Mouse (Mus musculus) thymus, postnatal 14 days (tissue): ENCODE results near the gene Hspa1a.
A peak's percentile ranks its signal among the peaks of the same experiment; 100 is the strongest.
"Not testable (repeated sequence)": the region's sequence is repeated elsewhere in the genome, so short reads cannot be mapped to it uniquely, and the experiment has no call there.

Experiments
- DNase-seq: peaks from one replicate; pipeline ENCODE4 v3.0.0; 2021

The Hspa1a gene

DNA sequence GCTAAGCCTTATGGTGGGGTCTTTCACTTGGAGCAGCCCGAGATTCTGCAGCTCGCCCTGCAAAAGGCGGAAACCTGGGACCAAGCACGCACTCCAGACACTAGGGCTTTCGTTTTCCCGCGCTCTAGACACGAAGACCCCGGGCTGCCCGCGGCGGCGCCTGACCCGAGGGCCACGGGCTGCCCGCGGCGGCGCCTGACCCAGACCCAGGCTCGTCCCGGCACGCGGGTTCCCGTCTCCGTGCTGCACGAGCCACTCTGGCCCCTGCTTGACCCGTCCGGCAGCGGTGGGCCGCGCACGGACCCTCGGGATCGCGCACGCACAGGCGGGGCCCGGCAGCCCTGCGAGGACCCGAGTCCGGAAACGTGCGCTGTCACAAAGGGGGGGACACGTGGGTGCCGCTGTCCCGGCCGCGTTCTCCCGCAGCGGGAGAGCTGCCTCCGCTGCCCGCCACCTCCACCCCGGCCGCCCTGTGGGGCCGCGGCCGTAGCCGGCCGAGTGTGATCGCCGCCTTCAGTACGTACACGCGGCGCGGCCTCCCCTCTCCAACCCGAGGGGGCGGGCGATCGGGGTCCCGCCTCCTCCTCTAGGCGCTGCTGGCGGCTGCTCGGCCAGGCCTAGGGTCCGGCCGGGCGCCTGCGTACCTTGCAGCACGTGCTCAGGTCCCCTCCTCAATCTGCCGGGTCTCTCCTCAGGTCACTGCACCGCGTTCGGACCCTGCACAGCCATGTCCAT lies 28.9 kb upstream of the Hspa1a start, which contains the start of gene Vars:
Vars (plus strand) TSS at position 271 of the 735 bp plus-strand sequence.
- peak; percentile 82 for DNase-seq

DNA sequence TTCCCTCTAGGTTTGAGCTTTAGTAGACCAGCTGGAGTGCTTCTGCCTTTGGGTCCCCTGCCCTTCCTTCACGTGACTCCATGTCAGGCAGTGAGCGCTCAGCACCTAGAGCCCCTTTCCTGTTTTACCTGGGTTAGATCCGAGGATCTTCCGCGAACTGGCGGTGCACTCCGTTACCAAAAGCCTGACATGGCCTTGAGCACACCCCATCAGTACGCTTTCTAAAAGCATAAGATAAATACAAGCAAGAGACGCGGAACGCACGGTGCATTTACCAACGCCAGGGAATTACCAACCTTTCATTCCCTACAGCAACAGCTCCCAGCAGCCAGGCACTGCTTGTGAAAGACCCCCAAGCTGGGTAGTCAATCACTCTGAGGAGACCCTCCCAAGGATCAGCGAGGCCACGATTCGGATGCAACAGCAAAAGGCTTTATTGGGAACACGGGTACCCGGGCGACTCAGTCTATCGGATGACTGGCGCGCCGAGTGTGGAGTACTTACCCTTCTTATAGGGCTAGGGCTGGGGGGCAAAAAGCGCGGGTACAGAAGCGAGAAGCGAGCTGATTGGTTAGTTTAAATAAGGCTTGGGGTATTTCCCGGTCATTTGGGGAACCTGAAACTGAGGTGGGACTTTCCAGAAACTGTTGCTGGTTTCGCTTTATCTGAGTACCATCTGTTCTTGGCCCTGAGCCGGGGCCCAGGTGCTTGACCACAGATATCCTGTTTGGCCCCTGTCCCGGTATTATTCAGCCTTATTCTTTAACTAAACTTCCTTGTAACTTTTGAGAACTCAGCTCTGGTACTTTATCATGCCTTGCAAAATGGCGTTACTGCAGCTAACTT lies 28.1 kb upstream of the Hspa1a start:
- DNase-seq, result peak; percentile 49

DNA sequence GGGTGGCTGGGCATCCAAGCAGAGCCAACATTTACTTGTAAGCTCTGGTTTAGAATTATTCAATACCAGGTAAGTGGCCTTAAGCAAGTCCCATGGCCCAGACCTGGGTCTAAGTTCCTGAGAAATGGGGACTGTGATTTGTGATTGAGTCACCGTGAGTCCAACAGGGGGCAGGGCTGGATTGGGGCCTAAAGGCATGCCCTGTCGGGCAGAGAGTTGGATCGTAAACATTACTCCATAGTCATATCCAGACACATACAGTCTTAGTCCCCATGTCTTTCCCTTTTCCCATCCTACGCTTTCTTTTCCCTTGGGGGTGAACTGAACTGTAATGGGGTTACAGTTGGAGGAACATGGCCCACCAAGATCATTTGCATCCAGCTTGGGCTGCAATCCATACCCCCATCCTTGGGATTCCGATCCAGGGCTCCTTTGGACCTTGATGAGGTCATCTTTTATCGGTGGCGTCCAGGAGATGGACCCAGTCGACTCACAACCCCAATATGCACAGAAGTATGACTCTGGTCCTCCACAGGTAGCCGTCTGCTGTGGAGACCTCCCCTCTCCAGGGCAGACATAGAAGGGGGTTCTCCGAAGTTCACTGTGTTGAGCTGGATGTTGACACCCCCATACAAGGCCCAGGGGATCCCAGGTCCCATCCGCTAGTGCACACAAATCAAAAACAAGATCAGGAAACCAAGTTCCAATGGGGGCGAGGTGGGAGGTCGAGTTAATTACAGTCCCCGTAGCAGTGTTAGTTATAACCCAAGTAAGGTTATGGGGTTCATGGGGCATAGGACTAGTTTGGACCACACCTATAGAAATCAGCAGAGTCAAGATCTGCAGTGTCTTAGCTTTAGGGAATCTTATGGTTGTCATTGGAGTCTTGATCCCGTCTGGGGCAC lies 26.8 kb upstream of the Hspa1a start:
- no peak for DNase-seq

DNA sequence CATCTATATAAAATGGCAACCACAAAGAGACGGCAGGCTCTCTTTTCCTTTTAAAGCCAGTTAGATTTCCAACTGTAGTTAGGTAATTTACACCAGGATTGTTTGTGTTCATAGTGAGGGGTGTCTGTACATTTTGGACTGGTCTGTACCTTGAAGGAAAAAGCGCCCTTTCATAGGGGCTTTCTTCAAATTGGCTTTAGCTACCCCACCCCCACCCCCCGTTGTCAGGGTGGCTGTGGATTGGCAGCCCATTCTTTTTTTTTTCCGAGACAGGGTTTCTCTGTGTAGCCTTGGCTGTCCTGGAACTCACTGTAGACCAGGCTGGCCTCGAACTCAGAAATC lies 25.2 kb upstream of the Hspa1a start:
- DNase-seq, result no peak

DNA sequence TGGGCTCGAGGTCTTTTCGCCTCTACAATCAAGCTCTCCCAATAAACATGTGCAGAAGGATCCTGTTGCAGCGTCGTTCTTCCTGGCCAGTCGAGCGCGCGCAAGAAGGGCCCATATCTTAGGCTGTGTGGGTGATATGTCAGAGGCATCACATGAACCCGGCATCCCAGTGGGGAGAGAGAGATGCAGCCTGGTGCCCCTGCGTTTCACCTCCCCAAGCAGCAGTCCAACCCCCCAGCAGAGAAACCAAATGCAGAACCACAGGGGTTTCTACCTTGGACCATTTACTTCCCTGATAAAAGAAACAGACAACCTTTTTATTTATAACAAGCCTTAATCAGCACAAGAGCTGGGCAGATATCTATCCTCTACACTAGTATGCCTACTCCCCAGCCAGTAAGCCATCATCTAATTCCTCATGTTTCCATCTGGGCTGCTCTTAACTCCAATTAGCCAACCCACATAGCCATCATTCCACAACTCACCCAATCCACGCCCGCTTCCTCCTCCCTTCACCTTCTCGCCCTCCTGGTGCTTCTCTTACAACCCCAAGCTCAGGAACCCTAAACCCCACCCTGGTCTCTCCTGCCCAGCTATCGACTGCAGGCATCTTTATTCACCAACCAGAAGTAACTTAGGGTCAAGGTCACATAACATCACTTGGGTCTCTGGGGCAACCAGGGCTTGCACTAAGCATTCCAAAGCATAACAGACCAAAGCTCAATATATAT lies 24.6 kb upstream of the Hspa1a start:
- no peak for DNase-seq

DNA sequence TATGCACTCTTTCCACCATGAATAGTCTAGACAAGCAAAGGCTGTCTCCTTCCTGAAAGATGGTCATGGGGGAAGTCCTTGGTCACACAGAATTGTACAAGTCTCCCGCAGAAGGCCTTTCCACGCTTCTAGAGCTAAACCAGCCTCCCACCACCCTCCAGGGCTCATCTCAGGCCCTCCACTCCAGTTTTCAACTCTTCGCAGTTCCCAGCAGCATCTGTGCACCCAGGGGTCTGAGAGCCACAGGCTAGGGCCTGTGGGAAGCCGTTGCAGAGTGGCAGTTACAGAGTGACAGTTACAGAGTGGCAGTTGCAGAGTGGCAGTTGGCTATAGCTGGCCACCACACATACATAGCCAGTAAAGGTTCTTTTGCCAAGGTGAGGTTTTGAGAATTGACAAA lies 24.0 kb upstream of the Hspa1a start:
- not testable (repeated sequence) for DNase-seq

DNA sequence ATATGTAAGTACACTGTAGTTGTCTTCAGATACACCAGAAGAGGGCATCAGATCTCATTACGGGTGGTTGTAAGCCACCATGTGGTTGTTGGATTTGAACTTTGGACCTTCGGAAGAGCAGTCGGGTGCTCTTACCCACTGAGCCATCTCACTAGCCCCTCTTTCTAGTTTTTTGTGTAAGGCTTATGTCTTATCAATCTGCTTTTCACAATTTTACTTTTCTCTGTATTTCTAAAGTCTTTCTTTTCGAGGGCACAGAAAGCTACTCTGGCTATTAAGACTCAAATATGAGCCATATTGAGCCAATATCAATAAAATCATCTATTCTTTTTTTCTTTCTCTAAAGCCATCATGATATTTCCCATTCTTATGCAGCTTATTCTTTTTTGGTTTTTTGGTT lies 23.2 kb upstream of the Hspa1a start:
- DNase-seq, result not testable (repeated sequence)

DNA sequence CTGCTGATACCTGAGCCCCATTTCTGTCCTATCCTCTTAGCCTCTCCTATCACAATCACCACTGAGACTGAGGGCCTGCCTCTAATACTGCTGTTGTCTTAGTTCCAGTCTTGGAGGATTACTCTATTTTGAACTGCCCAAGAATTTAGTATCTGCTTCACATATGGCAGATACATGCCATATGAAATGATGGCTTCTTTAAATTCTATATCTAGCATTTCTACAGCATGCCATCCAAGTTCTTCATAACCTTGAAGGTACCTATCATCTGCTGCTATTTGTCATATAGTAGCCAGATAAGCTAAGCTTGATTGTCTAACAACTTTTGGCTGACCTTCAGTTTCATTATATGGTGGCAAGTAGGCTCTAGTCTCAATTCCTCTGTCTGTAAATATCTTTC lies 22.8 kb upstream of the Hspa1a start:
- DNase-seq, result no peak

DNA sequence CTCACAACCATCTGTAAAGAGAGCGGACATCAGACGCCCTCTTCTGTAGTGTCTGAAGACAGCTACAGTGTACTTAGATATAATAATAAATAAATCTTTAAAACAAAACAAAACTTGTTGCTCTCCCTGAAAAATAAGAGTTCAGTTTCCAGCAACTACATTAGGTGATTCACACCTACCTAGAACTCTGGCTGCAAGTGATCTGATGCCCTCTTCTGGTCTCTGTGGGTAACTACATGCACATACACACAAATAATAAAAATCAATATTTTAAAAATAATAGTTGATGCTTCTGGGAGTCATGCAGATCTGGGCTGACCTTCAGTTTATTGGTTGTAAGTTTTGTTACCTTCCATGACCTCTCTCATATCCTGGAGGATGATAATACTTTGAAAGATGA lies 12.3 kb upstream of the Hspa1a start:
- no peak for DNase-seq

DNA sequence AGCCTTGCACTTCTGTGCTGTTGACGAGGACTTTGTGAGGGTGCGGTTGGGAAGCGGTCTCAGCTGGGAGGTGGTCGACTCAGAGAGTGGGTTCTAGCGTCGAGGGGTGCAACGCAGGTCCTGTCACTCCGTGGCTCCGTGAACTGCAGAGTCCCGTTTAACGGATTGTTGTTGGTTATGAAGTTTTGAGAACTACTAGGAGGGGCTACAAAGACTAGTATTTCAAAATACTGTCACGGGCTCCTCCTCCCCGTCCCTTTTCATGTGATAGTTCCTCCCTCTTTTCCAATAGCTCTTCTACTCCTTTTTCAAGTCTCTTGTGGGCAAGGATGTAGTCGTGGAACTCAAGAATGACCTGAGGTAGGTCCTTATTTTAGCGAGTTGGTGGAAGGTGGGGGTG lies 10.4 kb upstream of the Hspa1a start:
- no peak for DNase-seq

DNA sequence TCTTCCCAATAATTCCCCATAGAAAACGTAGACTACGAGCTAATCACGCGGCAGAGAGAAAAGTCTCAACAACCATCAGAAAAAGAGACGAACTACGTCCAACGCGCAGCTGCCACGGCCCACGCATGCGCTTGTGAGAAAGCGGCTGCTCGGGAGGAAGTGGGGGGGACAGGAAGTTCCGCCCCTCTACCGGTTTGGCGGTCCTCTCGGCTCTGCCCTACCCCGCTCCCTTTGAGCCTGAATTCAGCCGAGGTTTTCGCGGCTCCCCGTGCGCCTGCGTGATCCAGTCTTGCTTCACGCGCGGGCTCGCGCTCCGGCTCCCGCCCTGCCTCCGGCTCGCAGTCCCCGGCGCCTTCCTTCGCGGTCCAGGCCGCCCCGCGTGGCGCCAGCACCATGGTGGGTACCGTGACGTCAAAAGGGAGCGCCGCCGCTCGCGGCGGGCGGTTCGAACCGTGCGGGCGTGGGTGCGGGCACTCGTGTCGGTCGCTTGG lies 9.8 kb upstream of the Hspa1a start, which contains the start of gene Lsm2:
Lsm2 (plus strand) TSS at position 173 of the 491 bp plus-strand sequence.
- DNase-seq, result peak; percentile 93

DNA sequence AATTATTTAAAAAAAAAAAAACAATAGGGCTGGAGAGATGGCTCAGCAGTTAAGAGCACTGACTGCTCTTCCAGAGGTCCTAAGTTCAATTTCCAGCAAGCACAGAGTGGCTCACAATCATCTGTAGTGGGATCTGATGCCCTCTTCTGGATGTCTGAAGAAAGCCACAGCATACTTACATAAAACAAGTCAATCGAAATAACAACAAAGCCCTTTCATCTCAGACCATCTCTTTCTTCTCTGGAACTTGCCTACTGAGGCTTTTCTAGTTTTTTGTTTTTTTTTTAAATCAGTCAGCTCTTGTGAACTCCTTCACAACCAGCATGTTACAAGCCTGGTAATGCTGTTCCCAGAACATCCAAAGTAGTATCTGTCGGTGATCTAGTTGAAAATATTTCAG lies 8.7 kb upstream of the Hspa1a start:
- peak; percentile 54 for DNase-seq

DNA sequence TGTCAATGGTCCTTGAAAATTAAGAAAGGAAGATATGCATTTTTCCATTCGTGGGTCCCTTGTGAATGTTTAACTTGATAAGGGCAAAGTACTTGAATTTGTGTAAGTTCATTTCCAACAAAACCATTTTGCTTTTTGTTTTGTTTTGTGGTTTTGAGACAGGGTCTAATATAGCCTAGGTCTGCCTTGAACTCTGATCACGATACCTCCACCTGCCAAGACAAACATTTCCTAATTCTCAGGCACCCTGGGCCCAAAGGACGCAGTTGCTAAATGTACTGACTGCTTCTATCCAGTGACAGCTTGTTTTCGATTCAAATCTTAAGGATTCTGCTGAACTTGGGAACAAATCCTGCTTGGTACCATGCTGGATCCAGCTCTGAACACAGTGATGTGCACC lies 7.7 kb upstream of the Hspa1a start:
- DNase-seq, result no peak

DNA sequence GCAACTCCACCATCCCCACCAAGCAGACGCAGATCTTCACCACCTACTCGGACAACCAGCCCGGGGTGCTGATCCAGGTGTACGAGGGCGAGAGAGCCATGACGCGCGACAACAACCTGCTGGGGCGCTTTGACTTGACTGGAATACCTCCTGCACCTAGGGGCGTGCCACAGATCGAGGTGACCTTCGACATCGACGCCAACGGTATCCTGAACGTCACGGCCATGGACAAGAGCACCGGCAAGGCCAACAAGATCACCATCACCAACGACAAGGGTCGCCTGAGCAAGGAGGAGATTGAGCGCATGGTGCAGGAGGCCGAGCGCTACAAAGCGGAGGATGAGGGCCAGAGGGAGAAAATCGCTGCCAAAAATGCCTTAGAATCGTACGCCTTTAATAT lies 6.3 kb upstream of the Hspa1a start:
- no peak for DNase-seq

DNA sequence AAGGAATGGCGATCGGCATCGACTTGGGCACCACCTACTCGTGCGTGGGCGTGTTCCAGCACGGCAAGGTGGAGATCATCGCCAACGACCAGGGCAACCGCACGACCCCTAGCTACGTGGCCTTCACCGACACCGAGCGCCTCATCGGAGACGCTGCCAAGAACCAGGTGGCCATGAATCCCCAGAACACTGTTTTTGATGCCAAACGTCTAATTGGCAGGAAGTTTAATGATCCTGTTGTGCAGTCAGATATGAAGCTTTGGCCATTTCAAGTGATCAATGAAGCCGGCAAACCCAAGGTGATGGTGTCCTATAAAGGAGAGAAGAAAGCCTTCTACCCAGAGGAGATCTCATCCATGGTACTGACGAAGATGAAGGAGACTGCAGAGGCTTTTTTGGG lies 5.0 kb upstream of the Hspa1a start:
- DNase-seq, result no peak

DNA sequence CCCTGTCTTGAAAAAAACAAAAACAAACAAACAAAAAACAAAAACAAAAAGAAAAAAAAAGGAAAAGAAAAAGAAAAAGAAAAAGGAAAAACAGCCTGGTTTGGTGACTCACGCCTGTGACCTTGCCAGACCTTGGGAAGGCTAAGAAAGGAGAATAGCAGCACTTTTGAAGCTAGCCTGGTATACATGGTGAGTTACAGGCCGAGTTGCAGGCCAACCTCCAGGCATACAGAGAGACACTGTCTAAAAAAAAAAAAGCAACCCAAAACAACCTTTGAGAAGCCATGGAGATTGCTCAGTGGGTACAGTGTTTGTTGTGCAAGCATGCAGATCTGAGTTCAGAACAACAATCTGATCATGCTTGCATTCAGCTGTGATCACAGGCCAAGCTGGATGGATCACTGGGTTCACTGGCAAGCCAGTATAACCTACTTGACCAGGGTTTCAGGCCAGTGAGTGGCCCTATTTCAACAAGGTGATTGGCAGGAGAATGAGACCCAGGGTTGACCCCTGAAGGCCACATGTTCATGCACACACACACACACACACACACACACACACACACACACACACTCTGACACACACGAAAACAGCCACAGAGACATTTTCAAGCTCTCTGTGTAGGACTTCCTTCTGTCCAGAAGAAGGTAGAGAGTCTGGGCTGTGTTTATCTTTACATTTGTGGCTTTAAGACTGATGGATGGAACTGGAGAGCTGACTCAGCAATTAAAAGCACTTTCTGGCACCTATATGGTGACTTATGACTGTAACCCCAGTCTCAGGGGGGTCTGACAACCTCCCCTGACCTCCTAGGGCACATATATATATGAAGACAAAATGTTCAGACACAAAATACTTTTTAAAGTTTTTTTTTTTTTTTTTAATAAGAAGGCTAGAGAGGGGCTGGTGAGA lies 3.9 kb upstream of the Hspa1a start:
- DNase-seq, result no peak

DNA sequence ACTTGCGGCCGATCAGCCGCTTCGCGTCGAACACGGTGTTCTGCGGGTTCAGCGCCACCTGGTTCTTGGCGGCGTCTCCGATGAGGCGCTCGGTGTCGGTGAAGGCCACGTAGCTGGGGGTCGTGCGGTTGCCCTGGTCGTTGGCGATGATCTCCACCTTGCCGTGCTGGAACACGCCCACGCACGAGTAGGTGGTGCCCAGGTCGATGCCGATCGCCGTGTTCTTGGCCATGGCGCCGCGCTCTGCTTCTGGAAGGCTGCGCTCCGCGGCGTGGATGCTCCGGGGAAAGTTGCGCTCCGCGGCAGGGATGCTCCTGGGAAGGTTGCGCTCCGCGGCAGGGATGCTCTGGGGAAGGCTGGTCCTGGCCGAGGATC lies 275 bp downstream of the Hspa1a start:
- not testable (repeated sequence) for DNase-seq

DNA sequence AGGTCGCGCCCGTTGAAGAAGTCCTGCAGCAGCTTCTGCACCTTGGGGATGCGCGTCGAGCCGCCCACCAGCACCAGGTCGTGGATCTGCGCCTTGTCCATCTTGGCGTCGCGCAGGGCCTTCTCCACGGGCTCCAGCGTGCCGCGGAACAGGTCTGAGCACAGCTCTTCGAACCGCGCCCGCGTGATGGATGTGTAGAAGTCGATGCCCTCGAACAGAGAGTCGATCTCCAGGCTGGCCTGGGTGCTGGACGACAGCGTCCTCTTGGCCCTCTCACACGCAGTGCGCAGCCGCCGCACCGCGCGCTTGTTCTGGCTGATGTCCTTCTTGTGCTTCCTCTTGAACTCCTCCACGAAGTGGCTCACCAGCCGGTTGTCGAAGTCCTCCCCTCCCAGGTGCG lies 1.1 kb downstream of the Hspa1a start:
- DNase-seq, result not testable (repeated sequence)

DNA sequence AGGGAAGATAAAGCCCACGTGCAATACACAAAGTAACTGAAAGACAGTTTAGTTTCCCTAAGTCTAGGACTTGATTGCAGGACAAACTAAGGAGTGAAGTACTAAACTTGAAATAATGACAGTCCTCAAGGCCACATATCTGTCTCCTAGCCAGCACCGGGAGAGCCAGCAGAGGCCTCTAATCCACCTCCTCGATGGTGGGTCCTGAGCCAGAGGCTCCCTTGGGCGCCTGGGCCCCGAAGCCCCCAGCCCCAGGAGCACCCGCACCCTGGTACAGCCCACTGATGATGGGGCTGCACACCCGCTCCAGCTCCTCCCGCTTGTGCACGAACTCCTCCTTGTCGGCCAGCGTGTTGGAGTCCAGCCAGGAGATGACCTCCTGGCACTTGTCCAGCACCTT lies 2.1 kb downstream of the Hspa1a start, which contains the start of gene Gm20481:
Gm20481 (plus strand) TSS at position 91 of the 400 bp plus-strand sequence.
- DNase-seq, result not testable (repeated sequence)

DNA sequence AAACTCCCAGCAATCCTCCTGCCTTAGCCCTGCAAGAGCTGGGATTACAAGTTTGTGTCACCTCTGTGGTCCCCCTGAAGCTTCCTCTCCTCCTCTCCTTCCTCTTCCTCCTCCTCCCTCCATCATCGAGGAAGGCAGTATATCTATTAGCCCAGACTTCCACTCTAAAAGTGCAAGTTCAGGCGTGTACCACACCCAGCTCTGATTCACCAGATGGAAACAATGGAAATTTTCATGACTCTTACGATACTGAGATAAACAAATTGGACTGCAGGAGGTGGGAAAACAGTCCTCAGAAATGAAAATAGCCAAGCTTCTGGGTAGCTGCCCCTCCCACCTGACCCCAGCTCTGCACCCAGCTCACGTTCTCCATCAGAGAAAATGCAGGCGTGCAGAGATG lies 6.3 kb downstream of the Hspa1a start:
- no peak for DNase-seq

DNA sequence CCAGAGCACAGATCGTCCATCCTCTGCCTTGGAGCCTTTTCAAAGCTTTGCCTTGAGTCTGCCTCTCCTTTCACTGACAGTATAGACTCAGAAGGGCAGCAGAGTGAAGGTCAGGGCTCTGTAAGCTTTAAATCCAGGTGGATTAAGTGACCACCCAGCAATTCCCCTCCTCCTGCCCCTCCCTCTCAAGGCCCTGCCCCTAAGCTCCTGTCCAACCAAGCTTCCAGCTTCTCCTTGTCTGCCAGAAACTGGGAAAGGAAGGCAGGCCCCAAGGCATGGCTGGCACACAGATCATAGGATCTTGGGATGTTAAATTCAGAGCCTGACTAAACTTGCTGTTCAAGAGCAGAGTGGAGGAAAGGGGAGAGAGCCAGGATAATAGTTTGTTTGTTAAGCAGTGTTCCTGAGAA lies 7.3 kb downstream of the Hspa1a start:
- no peak for DNase-seq
